Comparison of ENCODE assay signal across 10 mouse cellular contexts in the genomic region with DNA sequence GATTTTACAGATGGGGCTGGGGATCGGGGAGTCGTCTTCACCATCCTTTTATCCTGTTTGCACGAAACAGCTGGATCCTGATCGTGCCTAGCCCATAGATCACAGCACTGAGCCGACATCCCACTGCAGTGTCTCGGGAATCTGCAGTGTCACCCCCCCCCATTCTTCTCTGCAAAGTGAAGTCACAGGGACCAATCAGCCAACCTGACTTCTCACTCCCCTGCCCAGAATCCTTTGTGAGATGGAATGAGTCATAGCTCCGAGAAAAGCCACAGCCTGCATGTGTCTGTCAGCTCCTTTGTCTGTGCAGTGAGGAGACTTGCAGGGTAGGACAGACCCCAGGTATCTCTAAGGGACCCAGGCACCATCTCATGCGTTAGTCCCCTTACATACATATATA.
DNase-seq lines count a peak whose midpoint lies in the region; ATAC-seq lines count a peak whose summit lies in the region.
"Had no signal": no experiment of that assay in that cellular context is flagged by ENCODE, and none has a peak within 500 bp of the region (broad histone marks: within the 10 kb centered on the region; RNA-seq: fewer than 3 reads in every experiment).

No protein-coding gene starts in this region.

- H3K27ac ChIP-seq in forebrain, embryonic 12.5 days, result peak overlapping the region; percentile 68
- 0 out of 2 replicates have a peak overlapping the region, but pooled peaks have one; percentile 2 for H3K27ac ChIP-seq in midbrain, embryonic 11.5 days (ENCODE audit: low read depth, low read length)
- H3K27ac ChIP-seq: lung, embryonic 15.5 days had no signal

- WGBS in forebrain, embryonic 12.5 days, result 32% methylated on average over 8 of the region's 8 CpGs
- 16% methylated on average over 8 of the region's 8 CpGs for WGBS in midbrain, embryonic 11.5 days

- DNase-seq in heart, adult 11 months, result peak; percentile 93
- DNase-seq in heart, adult 18-20 months, result no peak
- peak; percentile 86 for DNase-seq in Muller cell, postnatal 12 days (ENCODE audit: inconsistent ontology term)
- DNase-seq in midbrain, embryonic 11.5 days (ENCODE audit: low spot score, missing footprints), result peak; percentile 89
- DNase-seq in kidney, adult 9 months, result no peak
- no peak for DNase-seq in kidney, adult 18-20 months
- no peak for DNase-seq in adipocyte (ENCODE audit: low spot score)

- no peak overlapping the region for H3K9ac ChIP-seq in forebrain, embryonic 12.5 days
- no peak overlapping the region; the same call in 1 of the 2 replicates for H3K9ac ChIP-seq in midbrain, embryonic 11.5 days (ENCODE audit: low read length)
- H3K9ac ChIP-seq: lung, embryonic 15.5 days had no signal

- H3K36me3 ChIP-seq in forebrain, embryonic 12.5 days (replicated peaks), result 0 out of 2 replicates have a peak, but pooled peaks cover 4% of the 10 kb centered on the region
- H3K36me3 ChIP-seq in midbrain, embryonic 11.5 days (ENCODE audit: control insufficient read depth, insufficient read depth, low read length), result no peaks in the 10 kb centered on the region
- H3K36me3 ChIP-seq: lung, embryonic 15.5 days had no signal

- H3K9me3 ChIP-seq in forebrain, embryonic 12.5 days, result no peaks in the 10 kb centered on the region
- H3K9me3 ChIP-seq in midbrain, embryonic 11.5 days (ENCODE audit: control insufficient read depth, low read length), result no peaks in the 10 kb centered on the region
- H3K9me3 ChIP-seq: lung, embryonic 15.5 days had no signal

- H3K4me1 ChIP-seq in forebrain, embryonic 12.5 days, result peaks cover 49% of the 10 kb centered on the region
- H3K4me1 ChIP-seq in midbrain, embryonic 11.5 days (ENCODE audit: control insufficient read depth, insufficient read depth, low read length), result peaks cover 39% of the 10 kb centered on the region

- no peaks in the 10 kb centered on the region for H3K27me3 ChIP-seq in forebrain, embryonic 12.5 days
- H3K27me3 ChIP-seq in midbrain, embryonic 11.5 days (ENCODE audit: control insufficient read depth, insufficient read depth, low read length), result no peaks in the 10 kb centered on the region
- H3K27me3 ChIP-seq: lung, embryonic 15.5 days had no signal

- H3K4me2 ChIP-seq in forebrain, embryonic 12.5 days, result 0 out of 2 replicates have a peak overlapping the region, but pooled peaks have one; percentile 1
- H3K4me2 ChIP-seq in midbrain, embryonic 11.5 days, result no peak overlapping the region; the same call in 1 of the 2 replicates
- H3K4me2 ChIP-seq: lung, embryonic 15.5 days had no signal

- ATAC-seq in forebrain, embryonic 12.5 days (ENCODE audit: low FRiP score), result peak; percentile 67
- ATAC-seq in midbrain, embryonic 11.5 days (ENCODE audit: low FRiP score), result peak; percentile 73
- ATAC-seq: intestine, postnatal 0 days had no signal

- no peak overlapping the region for H3K4me3 ChIP-seq in forebrain, embryonic 12.5 days (replicated peaks)
- H3K4me3 ChIP-seq in midbrain, embryonic 11.5 days (ENCODE audit: low read depth, low read length), result no peak overlapping the region
- H3K4me3 ChIP-seq: lung, embryonic 15.5 days had no signal

Comparison
In these comparisons a context has a peak if more than half of its experiments do, and no peak if none do; other contexts are left out.
1. DNase-seq: peak in heart, adult 11 months (single experiment), Muller cell, postnatal 12 days (single experiment) and midbrain, embryonic 11.5 days (single experiment); none in heart, adult 18-20 months (0 of 2), kidney, adult 9 months (single experiment), kidney, adult 18-20 months (single experiment) and adipocyte (single experiment).